Mouse (Mus musculus): Measurements from ENCODE around the gene Fam185a.

Fam185a gene

GRCm38 (mm10) chr5:21424614-21425602, at the start of gene Fam185a, which contains the start of gene Ccdc146:
Gene Fam185a, plus strand, starts transcription at chr5:21424958.
Gene Ccdc146, minus strand, starts transcription at chr5:21424677.
- DNase-seq: peak; percentile 97 to 98

- DNase-seq: no peak
Measured at GRCm38 (mm10) chr5:21376935-21377334, 47.8 kb upstream of the Fam185a start.

GRCm38 (mm10) chr5:21378397-21378796, 46.4 kb upstream of the Fam185a start:
- DNase-seq: no peak

DNA sequence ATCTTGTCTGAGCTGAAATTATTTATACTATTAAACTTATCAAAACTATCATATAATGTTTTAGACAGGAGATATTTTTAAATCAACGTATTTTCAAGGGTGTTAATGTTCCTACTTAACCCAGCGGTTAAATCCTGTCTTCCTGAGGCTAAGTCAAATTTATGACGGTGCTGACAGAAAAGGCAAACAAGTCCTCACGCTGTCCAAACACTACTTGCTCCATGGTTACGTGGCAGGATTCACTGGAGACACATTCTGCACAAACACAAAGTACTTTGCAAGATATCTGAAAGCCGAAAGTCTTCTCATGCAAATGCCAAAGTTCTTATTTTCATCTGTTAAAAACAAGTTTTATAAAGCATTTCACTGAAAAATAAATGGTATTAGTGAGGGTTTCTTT, 42.8 kb upstream of the Fam185a start:
- DNase-seq: no peak

DNA sequence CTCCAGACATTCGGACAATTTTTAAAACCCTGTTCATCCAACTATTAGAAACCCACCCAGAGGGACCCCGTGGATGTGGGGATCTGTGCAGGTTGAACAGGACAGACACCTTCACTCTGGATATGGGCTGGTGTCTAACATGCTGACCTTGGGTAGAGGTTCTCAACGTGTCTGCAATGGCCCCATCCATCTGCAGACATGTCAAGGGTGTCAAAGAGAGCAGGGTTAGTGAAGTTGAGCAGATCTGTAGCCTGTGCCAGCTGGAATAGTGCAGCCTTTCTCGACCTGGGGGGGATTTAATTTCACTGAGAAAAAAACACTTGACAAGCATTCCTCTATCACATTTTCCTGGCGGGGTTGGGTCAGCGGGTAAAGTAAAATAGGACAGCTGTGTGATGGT, 42.1 kb upstream of the Fam185a start:
- no peak for DNase-seq

DNA sequence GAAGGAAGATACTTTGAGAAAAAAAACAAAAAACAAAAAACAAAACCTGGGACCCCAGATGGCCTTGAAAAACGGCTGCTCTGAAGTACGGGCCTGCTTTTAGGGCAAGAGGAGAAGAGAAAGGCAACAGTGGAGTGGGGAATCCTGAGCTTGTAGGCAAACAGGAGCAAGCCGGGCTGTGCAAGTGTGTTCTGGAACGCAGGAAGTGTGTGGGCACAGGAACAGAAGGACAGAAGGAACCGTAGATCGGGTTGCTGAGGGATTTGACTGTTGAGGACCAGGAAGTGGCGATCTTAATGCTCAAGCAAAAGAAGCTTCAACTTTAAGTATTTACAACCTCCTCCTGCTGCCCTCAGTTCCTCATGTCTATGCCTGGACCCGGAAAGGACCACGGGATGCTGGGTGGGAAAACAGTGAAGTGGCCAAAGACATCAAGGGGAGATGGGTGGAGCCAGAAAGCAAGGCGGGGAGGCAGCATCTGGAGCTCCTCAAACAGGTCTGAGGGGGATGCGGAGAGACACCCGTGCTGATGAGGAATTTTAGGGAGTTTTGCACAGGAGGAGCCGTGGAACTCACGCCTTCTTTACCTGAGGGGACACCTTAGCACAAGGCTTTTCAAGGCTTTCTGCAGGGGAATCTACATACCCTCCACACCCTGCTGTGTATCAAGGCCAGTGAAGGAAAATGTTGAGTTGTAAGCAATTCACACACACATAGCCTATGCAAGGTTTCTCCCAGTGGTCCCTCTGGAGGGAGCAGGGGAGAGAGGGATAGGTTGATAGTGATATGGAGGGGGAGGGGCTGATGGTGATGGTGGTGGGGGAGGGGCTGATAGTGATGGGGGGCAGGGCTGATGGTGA, 41.1 kb upstream of the Fam185a start:
- no peak for DNase-seq

DNA sequence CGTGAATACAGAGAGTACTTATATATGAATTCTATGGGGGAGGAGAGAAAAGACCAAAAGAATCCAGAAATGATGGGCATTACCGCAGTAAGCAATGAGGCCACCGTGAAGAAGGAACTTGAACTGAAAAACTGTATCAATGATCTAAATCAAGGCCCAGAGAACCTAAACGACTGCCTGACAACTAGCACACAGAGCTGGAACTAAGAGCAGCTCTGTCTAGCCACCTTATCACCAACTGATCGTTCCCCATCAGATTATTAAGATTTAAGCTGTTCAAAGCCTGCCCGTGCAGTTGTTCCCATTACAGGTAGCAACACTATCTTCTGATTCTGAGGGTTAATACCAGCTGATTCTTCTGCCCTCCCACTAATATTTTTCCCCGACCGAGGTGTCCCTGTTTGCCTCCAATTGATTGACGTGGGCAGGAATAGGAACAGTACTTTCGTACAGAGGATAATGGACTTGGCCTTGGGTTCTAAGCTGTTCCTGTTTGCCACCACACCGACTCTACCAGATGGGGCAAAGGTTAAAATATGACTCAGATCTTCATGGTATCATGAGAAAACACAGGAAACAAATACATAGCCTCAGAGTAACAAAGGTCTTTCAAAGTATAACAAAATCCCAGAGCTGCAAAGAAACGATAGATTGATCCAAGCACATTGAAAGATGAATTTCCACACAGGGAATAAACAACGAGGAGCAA, 40.4 kb upstream of the Fam185a start:
- no peak for DNase-seq

GRCm38 (mm10) chr5:21384976-21385375, 39.8 kb upstream of the Fam185a start:
- no peak for DNase-seq

GRCm38 (mm10) chr5:21386432-21386831, 38.3 kb upstream of the Fam185a start:
- no peak for DNase-seq

DNA sequence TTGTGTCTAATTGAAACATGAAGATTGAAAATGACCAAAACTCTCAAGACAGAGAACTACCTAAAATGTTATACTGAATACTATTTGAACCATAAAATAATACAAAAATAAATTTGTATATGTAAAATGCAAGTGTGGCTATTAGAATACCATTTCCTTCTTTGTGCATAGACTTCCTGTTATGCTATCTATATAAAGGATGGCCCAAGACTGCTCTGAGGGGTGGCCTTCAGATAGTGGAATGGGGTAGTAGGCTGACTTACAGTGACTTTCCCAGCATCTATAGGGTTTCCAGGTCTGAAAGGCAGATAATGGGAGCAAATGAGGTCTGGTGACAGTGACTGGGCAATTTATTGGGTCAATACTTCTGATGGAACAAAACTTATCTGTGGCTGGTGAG, 37.4 kb upstream of the Fam185a start:
- no peak for DNase-seq

DNA sequence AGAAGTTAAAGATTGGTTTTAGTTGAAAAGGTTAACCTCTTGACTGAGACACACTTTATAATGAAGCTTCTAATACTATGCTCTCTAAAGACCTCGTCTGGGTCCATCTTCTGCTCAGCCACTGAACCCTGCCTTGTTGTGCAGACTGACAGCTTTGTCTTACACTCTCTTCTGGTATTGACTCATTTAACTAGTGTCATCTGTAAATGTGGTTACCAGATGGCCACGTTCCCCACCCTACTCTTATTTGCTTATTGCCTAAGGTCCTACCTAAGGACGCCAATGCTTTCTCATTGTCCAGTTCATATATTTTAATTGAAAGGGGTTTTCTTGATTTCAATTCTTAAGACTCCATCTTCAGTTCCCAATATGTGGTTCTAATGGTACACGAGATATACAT, 35.9 kb upstream of the Fam185a start:
- DNase-seq: no peak

- DNase-seq: peak; percentile 78 to 85
Measured at GRCm38 (mm10) chr5:21391616-21392384, 33.0 kb upstream of the Fam185a start.

DNA sequence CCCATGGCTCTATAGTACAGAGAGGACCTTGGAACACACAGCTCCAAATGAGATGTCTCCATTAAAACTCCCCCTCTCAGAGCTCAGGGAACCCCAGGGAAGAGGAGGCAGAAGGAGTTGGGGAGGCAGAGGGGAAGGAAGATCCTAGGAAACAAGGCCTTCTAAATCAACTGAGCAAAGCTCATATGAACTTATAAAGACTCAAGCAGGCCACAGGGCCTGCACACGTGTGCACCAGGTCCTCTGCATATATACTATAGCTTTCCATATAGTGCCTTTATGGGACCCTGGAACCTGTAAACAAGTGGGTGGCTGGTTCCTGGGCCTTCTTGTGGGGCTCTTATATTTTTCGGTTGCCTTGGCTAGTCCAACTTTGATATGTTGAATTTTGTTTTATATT, 30.2 kb upstream of the Fam185a start:
- no peak for DNase-seq

GRCm38 (mm10) chr5:21395205-21395840, 29.4 kb upstream of the Fam185a start:
- DNase-seq: no peak

- DNase-seq: peak in 1 of 2 experiments; percentile 12
Measured at GRCm38 (mm10) chr5:21411261-21411666, 13.5 kb upstream of the Fam185a start.

DNA sequence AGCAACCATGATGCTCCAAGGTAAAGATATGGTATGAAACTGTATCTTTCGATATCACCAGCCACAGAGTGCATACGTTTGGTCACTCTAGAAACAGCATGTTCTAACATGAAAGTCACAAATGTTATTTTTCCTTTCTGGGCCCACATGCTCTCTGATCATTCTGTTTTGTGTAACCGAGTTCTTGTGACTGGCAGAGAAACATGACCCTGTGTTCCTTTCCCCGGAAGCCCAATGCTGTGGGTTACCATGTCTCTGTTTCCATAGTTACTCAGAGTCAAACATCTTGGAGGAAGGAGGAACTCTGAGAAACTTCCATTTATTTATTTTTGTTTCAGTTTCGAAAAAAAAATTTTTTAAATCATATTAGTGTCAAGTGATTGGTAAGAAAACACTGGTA, 12.7 kb upstream of the Fam185a start:
- no peak for DNase-seq

DNA sequence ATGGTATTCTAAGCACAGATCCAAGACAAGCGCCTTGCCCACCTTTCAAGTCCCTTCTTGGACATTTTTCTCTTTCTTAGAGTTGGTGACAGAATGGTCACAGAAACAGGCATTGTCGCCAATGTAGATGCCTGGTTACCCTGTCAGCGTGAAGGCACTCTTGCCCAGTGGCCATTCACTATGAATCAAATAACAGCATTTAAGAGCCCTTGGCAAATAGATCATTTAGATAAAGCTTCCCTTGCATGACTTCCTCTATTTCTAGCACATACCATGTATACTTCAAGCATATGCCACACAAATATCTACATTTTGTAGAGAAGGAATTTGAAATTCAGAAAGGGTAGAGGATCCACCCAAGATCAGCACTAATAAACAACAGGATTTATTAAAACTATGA, 11.4 kb upstream of the Fam185a start:
- DNase-seq: no peak

DNA sequence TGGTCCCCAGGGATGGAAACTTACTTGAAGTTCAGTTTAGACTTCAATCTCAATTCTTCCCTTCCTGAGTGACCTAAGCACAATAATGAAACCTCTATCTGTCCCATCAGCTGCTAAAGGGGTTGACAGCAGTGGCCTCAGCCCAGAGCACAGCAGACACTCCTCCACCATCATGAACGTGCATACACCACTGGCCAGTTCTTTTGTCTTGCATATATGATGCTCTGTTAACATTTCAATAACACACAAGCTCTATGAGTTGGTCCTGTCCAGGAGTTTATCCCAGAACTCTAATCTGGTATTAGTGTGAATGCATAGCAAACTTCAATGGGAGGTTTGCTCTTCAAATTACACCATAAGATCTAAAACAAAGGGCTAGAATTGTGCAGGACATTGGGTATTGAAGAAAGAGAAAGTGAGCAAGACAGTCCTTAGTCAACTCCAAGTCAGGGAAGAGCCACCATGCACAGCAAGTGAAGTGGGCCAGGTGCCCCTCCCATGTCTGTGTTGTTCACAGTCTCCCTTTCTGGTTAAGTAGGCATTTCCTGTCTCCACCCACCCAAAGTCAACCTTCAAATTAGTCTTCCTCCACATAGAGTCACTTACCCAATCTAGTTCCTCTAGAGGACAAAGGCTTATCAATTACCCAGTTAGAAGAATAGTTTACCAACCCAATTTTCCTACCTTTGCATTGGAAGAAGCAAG, 10.5 kb upstream of the Fam185a start:
- DNase-seq: no peak

DNA sequence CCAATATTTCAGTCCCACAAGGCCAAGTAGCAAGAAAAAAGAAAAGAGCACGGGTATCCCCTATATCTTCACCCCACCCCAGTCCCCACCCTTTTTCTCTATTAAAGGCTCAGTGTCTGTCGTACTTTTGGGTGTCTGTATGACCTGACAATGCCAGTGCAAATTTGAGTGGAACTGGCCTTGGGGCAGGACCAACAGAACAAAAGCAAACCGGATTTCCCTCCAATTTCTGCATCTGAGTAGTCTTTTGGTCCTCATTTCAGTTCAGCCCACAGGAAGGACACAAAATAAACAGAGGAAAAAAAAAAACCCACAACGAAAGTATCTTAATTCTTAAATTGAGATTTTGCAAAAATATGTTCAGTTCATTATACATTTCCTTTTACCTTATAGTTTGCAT, 6.1 kb upstream of the Fam185a start:
- DNase-seq: no peak

DNA sequence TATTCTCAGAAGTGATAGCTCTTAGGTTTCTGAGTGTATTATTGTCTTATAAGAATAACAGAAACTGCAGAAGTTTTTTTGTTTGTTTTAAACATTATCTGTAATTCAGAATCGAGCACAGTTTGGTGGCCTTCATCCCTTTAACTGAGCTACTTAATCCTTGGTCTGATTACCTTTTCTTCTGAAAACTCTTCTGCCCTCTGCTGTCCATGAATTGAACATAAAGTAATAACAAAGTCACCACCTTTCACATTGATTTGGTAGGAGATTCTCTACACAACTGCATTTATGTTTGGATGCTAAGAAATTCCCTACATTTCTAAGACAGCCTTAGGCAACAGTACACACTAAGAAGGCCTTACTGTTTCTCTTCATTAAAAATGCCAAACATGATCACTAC, 4.1 kb upstream of the Fam185a start:
- DNase-seq: no peak

GRCm38 (mm10) chr5:21426666-21427065, 1.9 kb downstream of the Fam185a start:
- DNase-seq: no peak
